Mouse (Mus musculus) CD8-positive naive resting alpha-beta T cell, adult 57 days (primary cell): ENCODE measurements around the gene Gm20388. TPM values are rescaled to one million over a fixed set of nuclear protein-coding genes. Genes with fewer than 3 reads are reported as not detected.

Source experiments
- total RNA-seq: library from RNA; stranded (reverse); gene quantifications from one replicate; pipeline ENCODE4 v1.2.4, GENCODE M21; 2023

The Gm20388 gene
- total RNA-seq, 1 experiment from 2014 or later: 14.0 TPM

DNA sequence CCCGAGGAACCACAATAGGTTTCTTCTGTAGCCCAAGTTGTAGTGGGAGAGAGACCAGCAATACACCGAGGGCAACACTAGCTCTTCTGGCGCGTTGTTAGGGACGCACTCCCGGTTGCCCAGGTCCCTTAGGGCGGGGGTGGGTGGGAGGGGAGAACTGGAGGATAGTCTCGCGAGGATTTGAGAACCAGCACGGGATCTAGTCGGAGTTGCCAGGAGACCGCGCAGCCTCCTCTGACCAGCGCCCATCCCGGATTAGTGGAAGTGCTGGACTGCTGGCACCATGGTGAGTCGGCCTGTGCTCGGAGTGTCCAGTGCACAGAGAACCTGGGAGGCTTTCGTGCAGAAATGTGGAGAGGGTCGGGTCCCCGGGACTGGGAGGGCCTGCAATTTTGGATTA, 3608.0 kb downstream of the Gm20388 start, which contains the start of gene Gas8:
TSS of gene Gas8 (plus strand) at position 168 of the 400 bp plus-strand sequence.

DNA sequence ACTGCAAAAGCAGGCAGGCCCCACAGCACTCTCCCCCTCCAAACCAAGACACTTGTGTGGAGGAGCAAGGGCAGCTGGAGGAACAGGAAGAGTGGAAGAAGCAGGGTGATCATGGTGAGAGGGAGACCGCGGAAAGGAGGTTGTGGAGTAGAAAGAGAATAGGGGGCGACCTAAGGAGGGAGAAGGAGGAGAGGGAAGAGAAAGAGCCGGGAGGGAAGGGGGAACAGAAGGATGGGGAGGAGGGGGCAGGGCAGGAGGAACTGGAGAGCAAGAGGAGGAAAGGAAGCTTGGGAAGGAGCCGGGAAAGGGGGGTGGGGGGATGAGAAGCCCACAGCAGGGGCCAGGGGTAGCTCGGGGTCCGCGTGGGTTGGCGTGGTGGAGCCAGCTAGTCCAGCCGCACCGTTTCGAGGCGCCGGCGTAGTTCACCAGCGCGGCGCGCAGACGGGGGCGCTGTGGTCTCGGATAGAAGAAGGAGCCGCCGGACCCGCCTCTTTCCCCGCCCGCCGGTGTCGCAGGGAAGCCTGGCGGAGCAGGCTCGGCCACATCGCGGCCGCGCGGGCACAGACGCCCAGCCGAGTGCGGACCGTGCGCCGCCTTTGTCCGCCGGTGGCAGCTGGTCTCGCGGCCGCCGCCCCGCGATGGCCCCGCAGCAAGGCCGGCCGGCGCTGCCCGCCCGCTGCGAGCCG, 3742.8 kb downstream of the Gm20388 start, which contains the start of gene Rhou:
TSS of gene Rhou (plus strand) at position 622 of the 686 bp plus-strand sequence.

GRCm38 (mm10) chr8:123805718-123806373, 3895.2 kb downstream of the Gm20388 start, which contains the start of gene Rab4a:
Gene Rab4a, plus strand, starts transcription at chr8:123805985.

DNA sequence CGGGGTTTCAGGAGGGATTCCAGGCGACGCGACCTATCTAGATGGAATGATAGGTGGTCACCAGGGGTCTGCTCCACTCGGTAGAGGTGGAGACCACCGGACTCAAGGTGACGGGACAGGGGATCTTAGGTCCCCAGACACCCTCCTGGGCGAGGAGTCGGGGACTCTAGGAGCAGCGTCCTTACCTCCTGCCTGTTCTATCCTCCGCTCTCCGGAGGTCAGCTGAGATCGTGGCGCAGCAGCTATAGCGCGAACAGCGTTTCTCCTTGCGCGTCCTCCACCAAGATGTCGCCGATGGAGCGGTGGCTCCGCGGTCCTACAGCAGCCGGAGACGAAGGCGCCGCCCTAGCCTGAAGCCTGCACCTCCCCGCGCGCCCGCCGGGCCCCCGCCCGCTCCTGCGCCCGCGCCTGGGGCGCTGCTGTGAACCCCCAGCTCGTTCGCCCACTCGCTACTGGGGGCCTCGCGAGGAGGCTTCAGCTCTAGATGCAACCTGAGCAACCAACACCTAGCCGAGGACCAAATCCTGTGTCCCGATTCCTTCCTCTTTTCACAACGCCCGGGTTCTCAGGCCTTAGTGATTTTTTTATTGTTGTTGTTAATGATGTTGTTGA, 3949.1 kb downstream of the Gm20388 start, which contains the start of gene Ccsap:
TSS of gene Ccsap (minus strand) at position 562 of the 612 bp plus-strand sequence.

GRCm38 (mm10) chr8:123894502-123895097, 3984.0 kb downstream of the Gm20388 start, which contains the start of gene Acta1:
Gene Acta1, minus strand, starts transcription at chr8:123894751.

GRCm38 (mm10) chr8:123948942-123949685, 4038.5 kb downstream of the Gm20388 start, which contains the start of gene Nup133:
Gene Nup133, minus strand, starts transcription at chr8:123949265.

GRCm38 (mm10) chr8:123982826-123983400, 4072.3 kb downstream of the Gm20388 start, which contains the start of gene Abcb10:
Gene Abcb10, minus strand, starts transcription at chr8:123983122.

DNA sequence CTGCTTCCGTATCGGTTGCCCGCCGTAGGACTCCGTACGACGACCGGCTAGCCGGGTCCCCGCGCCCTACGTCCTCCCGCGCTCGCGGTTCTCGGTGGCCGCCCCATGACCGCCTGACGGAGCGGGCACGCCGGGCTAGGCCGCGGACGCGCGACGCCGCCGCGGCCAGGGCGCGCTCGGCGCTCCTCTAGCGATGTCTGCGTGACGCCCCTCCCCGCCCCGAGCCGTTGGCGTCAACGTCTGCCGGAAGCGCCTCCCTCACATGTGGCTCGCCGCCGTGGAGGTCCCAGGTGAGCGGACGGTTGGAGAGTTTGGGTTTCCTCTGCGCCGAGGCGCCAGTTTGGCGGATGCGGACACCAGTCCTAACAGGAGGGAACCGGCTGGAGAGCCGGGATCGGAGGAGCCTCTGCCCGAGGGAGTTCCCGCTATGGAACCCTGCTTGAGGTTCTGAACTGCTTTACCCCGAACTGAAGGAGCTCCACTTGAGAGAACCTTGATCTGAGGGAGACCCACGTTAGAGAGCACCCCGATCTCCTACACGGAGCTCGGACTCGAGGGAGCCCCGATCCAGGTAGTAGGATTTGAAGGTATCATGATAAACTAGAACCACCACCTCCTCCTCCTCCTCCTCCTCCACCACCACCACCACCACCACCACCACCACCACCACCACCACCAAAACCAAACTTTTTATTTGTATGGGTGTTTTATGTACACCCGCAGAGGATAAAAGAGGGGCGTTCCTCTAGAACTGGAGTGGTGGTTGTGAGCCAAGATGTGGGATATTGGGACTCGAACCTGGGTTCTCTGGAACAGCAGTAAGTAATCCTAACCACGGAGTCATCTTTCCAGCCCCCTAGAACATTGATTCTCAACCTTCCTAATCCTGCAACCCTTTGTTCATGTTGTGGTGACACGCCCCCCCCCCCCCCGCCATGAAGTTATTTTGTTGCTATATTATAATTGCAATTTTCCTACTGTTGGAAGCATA, 4110.9 kb downstream of the Gm20388 start, which contains the start of the genes Taf5l and Urb2:
TSS of gene Taf5l (minus strand) at position 161 of the 991 bp plus-strand sequence.
TSS of gene Urb2 (plus strand) at position 272 of the 991 bp plus-strand sequence.

DNA sequence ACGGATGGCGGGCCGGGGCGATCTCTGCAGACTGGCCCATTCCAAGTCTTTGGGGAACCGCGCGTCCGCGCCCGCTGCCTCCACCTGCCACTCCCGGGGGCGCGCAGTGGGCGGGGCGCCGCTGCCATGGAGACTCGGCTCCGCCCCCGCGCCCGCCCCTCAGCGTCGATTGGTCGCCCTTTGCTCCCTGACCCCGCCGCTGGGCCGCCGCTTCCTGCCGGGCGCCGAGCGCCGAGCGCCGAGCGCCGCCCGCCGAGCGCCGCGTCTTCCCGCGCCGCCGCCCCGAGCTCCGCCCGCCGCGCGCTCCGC, 4320.5 kb downstream of the Gm20388 start, which contains the start of gene Galnt2:
TSS of gene Galnt2 (plus strand) at position 216 of the 309 bp plus-strand sequence.

Other genes with a start within 250 kb of the Gm20388 start
- not detected for gene Wfdc1, start 244.5 kb upstream of the Gm20388 start, total RNA-seq
- not detected for gene Atp2c2, start 210.8 kb upstream of the Gm20388 start, total RNA-seq
- 3.2 TPM for gene Tldc1, start 132.4 kb upstream of the Gm20388 start, total RNA-seq
- 573 TPM for gene Cotl1, start 70.3 kb upstream of the Gm20388 start, total RNA-seq
- 12.0 TPM for gene Klhl36, start 48.6 kb upstream of the Gm20388 start, total RNA-seq
- gene Usp10, start 481 bp upstream of the Gm20388 start, total RNA-seq: 118 TPM
- not detected for gene Crispld2, start 81.6 kb downstream of the Gm20388 start, total RNA-seq
- 36.4 TPM for gene Zdhhc7, start 190.6 kb downstream of the Gm20388 start, total RNA-seq
- 1.1 TPM for gene 6430548M08Rik, start 203.3 kb downstream of the Gm20388 start, total RNA-seq